Mouse (Mus musculus): ENCODE results near the gene Elfn2.
A peak's percentile ranks its signal among the peaks of the same experiment; 100 is the strongest.

The Elfn2 gene

DNA sequence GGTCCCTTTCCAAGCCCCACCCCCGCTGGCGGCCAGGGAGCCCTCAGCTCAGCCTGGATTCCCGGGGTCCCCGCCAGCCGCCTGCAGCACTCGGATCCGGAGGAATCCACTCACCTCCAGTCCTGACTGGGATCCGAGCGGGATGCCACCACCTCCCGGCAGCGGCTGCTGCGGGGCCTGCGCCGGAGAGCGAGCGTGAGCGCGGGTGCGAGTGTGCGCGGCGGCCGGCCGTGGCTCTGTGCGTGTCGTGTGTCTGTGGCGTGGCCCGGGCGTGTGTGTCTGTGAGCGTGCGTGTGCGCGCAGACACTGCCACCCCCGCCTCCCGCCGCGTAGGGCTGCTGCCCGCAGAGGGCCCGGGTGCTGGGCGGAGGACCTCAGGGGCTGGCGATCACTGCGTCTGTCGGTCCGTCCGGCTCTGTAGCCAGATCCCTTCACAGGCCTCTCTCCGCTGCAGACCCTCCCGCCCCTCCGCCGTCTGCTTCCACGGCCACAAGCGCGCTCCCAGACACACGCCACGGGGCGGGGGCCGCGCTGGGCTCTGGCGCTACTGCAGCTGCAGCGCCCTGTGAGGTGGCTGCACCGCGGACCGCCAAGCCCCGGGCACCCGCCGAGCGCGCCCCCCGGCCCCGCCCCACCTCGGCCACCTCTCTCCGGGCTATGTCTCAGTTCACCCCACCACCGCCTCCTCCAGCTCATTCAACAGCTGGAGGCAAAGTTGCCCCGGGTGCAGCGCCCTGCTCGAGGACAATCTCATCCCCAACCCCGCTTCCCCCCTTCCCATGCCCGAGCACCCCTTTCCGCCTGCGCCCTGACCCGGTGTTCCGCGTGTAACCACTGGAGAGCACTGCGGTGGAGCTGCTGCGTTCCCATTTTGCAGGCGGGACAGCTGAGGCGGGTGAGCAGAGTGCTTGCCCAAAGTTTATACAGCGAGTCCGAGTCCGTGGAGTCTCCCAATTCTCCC lies at the start of gene Elfn2:
Gene Elfn2, minus strand, starts transcription at position 482 of the 961 bp plus-strand sequence.
- DNase-seq (ENCODE audit: low spot score in 2 of 2), result peak; percentile 79 to 81

DNA sequence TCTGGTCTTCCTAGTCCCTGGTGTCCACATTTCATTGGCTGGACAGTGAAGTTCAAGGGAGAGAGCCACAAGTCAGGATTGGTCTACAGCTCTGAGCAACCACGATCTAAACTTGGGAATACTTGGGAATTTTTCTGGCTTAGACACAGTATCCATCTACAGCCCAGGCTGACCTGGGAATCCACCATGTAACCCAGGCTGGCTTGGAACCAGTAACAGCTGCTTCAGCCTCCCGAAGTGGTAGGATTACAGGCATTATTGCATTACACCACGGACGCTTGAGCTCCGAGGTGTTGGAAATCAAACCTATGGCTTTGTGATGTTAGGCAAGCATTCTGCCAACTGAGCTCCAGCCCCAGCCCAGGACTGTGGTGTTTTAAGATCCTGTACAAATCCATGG lies 45.1 kb upstream of the Elfn2 start:
- no peak for DNase-seq (ENCODE audit: low spot score in 2 of 2)

DNA sequence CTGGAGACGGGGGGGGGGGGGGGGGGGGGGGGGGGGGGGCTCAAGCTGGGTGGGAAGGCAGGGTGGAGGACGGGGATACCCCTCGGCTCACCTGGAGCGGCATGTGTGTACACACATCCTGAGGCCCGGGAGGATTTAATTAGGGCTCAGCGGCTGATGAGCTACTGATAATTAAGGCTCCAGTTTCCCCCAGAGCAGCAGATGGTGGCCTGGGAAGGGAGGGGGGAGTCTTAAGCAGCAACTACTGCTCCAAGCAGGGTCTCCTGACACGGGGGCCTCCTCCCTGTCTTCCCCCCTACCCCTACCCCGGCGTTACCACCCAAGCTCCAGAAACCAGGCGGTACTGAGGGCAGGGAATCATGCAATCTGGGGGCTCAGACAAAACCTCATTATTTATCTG lies 44.6 kb upstream of the Elfn2 start:
- DNase-seq (ENCODE audit: low spot score in 2 of 2), result no peak

DNA sequence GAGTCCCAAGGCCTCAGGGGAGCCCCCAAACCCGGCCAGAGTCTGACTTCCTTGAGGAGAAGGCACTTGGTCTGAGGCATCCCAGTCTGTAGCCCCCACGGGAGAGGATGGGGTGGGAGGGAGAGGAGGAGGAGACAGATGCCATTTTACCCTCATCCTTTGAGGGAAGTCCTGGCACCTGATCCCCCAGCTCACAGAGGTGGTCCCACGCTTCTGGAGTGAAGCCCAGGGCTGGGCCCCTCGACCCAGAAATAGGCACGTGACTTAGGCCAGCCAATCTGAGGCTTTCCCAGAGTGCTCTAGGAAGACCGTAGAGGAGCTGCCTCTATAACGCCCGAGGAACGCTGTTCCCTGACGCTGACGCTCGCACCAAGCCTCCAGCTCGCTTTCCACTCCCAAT lies 42.5 kb upstream of the Elfn2 start:
- DNase-seq (ENCODE audit: low spot score in 2 of 2), result no peak

DNA sequence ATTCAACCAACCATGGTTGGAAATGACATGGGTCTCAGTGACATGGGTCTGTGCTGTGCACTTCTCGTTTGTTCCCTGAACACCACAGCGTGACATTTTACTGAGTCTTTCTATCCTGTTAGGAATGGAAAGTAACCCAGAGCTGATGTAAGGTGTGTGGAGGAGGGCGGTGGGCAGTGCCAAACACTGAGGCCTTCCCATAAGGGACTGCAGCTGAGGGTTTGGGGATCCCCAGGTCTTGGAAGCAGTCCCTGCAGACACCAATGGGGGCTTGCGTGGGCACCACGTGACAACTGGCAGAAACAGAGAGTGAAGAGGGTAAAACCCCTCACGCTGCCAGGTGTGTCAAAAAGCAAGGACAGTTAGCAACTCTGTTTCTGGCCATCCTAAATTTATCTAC lies 39.6 kb upstream of the Elfn2 start:
- no peak for DNase-seq (ENCODE audit: low spot score in 2 of 2)

DNA sequence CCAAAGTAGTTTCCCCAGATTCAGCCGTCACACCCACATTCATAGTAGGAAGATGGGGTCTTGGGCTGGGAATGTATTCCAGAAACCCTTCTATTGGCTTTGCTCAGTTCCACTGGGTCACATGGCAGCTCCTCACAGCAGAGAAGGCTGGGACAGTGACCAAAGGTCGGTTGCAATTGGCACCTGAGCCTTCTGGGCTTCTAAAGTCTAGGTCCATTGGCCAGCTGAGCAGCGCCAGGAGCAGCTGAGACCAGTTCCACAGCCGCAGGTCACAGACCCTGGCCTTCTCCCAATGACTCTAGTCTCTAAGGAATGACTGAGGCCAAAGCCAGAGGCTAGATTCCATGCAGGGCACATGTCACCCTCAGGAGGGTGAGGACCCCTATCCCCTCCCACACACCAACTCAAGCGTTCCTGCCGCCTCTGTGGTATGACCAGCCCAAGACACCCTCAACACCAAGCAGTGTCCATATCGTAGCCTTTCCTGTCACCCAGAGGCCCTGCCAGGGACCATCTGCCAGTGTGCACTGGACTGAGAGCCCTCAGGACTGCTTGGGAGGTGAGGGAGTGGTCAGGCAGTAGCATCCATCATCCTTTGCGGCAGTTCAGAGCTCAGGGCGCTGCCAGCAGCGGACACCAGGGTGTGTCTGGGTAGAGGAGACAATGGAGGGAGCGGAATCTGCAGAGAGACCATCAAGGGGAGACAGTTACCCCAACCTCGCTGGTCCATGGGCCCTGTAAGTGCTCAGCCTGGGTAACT lies 37.6 kb upstream of the Elfn2 start:
- no peak for DNase-seq (ENCODE audit: low spot score in 2 of 2)

DNA sequence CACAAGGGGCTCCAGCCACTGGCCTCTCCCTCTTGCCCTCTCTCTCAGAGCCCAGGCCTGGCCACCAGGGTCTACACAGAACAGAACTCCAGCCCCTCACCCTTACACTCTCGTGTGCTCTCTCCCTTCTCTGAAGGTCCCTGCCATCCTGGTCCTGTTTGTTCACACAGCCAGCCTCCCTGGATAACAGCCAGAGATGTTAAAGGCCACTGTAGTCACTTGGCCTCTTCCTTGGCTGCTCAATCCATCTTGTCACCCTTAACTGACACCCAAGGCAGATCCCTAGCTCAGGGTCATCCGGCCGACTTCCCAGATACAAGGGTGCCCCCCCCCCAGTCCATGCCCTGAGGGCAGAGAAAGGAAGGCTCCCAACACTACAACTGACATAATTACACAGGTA lies 36.7 kb upstream of the Elfn2 start:
- DNase-seq (ENCODE audit: low spot score in 2 of 2), result no peak

DNA sequence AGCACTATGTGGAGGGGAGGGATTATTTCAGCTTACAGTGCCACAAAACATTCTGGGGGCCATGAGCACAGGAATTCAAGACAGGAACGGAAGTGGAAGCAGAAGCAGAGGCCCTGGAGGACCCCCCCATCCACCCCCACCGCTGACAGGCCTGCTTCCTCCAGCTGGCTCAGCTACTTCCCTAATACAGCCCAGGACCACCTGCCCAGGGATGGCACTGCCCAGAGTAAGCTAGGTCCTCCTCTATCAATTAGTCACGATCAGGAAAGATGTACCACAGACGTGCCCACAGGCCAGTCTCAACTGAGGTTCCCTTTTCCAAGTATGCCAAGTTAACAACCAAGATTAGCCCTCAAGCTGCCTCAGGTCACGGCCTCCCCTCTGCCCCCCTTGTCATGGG lies 35.6 kb upstream of the Elfn2 start:
- DNase-seq (ENCODE audit: low spot score in 2 of 2), result no peak

DNA sequence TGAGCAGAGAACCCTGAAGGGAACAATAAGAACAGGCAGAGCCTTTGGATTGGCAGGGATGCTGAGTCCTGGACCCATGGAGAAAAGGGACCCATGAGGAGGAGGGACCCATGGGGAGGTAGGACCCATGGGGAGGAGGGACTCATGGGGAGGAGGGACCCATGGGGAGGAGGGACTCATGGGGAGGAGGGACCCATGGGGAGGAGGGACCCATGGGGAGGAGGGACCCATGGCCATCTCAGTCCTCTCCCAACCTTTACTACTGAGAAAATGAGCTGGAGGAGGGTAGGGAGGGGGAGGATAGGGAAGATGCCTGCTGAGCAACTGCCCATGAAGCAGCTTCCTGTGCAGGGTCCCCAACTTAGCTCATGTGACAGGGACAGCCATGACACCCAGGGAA lies 34.4 kb upstream of the Elfn2 start:
- DNase-seq (ENCODE audit: low spot score in 2 of 2), result no peak

DNA sequence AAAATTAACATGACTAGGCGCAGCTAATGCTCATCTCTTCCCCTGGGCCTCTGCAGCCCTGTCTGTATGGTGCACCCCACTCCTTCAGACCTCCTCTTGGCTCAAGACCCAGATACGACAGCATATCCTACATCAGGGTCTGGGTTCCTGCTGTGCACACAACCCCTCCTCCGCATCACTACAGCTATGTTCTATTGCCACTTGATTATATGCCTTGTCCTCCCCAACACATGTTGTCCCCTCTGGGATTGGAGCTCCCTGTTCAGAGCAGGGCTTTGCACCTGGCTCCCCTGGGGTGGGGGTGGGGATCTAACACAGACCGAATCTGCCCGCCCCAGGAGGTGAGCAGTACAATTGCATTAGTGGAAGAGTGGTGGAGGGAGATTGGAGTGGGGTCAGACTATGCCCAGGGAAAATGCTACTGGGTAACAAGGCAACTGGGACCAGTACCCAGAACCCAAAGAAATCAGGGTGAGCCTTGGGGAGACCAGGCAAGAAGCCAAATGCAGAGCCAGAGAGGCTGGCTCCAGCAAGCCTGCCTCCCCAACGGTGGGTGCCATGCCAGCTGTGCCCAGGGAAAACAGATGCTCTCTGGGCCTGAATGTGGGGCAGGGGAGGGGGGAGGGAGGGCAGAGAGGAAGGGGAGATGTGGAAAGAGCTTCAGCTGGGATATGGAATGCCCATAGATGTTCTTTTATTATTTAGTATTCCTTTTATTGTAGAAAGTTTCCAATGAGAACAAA lies 32.2 kb upstream of the Elfn2 start:
- no peak for DNase-seq (ENCODE audit: low spot score in 2 of 2)

DNA sequence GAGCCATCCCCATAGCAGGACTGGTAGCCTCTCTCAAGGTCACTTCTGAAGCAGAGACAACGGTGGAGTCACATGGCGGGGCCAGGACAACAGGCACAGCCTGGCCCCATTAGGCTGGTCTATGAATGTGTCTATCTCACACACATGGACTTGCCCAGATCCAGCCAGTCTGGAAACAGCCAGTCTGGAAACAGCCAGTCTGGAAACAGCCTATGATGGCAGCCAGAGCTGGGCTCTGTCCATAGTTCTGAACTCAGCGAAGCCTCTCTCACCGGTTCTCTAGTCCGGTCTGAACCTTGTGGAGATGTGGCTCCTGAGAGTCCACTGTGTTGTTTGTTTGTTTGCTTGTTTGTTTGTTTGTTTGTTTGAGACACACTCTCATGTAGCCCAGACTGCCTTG lies 31.3 kb upstream of the Elfn2 start:
- no peak for DNase-seq (ENCODE audit: low spot score in 2 of 2)

DNA sequence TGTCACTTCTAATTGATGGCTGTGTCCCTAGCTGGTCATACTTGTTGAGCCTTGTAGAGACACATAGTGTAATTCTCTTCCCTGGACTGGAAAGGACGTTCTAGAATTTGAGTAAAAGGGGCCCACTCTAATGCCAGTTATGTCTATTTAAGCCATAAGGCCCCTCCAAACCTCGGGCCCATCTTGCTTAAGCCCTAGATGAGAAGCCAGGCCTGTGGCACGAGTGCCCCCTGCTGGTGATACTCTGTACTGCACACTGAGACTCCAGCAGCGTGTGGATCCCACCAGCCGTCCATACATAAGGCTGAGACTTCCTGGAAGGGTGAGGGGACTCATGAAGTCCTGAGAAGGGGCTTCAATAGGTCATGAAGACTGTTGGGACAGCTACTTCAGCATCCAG lies 25.6 kb upstream of the Elfn2 start:
- DNase-seq (ENCODE audit: low spot score in 2 of 2), result peak; percentile 84 to 89

DNA sequence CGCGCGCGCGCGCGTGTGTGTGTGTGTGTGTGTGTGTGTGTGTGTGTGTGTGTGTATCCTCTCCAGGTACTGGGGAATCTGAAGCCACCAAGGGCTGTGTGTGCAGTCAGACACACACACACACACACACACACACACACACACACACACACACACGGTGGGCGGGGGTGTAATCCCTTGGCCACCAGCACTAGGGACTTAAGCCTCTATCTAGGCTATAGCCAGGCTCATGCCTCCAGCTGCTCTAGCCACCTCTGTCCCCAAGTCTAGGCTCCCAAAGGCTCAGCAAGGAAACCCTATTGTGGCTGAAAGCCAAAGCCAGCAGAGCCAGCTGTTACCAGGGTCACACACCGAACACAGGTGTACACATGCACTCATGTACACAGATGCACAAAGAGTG lies 24.3 kb upstream of the Elfn2 start:
- DNase-seq (ENCODE audit: low spot score in 2 of 2), result no peak

DNA sequence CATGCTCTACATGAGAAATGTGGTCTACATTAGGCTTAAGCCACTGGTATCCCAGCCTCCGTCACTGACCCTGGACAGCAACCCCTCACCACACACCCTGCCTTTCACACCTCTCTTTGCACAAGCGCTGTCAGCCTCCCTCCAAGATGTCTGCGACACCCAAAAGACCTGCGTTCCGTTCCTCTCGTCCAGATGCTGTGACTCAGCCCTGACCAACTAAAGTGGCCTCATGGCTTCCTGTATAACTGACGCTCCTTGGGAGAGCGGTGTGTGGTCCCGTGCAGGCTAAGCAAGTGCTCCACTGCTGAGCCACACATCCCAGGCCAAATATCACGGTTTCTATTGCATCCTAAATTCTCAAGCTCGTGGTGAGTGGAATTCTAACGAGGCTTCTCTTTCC lies 22.1 kb upstream of the Elfn2 start:
- DNase-seq (ENCODE audit: low spot score in 2 of 2), result no peak

DNA sequence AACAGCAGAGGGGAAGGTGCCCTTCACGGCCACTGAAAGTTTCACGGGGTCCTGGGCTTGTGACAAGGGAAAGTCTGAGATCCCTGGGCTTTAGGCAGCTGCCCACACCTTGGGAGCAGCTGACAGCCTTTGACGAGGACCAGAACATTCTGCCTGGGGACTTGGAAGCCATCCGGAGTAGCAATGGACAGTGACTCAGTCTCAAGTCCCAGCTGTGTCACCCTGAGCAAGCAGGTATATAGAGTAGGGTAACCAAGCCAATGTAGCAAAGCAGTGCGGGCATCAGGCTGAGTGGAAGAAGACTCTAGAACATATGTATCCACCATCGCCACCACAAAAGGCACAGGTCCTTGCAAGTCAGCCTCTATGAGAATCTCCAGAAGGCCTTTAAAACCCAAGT lies 18.6 kb upstream of the Elfn2 start:
- no peak for DNase-seq (ENCODE audit: low spot score in 2 of 2)

DNA sequence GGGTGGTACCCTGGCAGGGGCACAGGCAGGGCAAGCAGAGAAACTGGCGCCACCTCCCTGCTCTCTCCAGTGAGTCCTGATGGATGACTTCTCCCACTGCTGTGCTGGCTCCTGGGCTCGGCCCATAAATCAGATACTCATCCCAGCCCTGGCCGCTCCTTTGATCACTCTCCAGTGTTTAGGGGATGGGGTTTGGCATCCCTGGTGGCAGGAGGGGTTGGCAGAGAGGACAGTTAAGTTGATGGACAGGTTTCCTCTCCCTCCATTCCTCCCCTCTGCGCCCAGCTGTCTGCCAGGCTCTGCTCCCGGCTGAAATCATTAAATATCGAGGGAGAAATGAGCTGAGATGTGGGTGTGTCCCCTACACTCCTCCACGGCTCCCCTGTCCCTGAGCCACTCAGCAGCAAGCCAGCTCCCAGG lies 18.1 kb upstream of the Elfn2 start:
- no peak for DNase-seq (ENCODE audit: low spot score in 2 of 2)

DNA sequence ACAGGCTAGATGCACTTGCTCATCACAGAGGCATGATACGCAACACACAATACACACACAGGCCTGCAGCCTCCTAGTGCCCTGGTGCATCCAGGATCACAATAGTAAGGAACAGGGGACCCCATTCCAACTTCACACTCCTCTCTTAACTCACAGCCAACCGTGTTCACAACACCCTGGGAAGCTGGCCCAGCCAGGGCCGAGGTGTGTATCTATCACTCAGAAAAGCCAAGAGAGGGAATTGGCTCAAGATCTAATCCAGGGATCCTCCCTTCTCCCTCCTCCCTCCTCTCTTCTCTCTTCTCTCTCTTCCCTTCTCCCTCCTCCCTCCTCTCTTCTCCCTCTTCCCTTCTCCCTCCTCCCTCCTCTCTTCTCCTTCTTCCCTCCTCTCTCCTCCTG lies 17.6 kb upstream of the Elfn2 start:
- DNase-seq (ENCODE audit: low spot score in 2 of 2), result peak in 1 of 2 experiments; percentile 5

DNA sequence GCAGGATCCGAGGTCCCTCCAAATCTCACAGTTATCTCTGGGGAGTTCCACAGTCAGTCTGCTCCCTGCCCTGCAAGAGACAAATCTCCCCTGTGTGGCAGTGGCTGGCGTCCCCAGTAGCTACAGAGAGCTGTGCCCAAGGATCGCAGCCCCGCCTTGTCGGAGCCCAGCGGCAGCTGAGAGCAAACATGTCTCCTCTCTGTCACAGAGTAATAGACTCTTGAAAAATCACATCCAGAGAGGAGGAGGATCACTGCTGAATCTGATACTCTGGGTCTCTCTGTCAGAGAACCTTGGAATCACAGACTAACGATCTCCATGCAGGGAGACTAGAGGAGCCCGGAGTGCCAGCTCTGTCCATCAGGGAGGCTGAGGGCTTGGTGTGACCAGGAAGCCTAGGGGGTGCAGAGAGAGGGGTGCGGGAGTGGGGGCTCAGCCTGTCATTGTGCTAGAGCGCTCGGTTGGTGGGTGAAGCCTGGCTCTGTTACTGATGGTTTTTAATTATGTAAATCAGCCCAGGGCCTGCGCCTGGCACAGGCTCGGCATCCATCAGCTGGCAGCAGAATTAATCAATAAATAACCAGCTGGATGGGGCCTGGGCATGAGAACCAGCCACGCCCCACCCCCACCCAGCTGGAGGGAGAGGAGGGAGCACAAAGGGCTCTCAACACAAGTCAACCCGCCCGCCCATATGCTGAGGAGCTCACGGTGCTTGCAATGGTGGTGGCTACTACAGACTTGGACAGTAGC lies 17.0 kb upstream of the Elfn2 start:
- peak in 1 of 2 experiments; percentile 12 for DNase-seq (ENCODE audit: low spot score in 2 of 2)

DNA sequence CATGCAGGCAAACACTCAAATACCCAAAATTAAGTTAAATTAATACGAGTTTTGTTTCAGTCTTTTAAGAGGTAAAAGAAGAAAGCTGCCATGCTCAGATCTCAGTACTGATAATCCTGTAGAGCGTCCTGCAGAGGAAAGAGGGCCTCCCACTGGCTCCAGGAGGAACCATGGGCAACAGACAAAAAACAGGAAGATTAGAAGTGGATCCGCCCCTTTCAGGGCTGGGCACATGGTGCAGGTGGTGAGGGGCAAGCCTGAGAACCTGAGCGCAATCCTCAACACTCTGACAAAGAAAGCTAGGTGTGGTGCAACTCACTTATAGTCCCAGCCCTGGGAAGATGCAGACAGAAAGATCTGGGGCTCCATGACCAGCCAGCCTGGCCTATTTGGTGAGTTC lies 13.3 kb upstream of the Elfn2 start:
- DNase-seq (ENCODE audit: low spot score in 2 of 2), result no peak

DNA sequence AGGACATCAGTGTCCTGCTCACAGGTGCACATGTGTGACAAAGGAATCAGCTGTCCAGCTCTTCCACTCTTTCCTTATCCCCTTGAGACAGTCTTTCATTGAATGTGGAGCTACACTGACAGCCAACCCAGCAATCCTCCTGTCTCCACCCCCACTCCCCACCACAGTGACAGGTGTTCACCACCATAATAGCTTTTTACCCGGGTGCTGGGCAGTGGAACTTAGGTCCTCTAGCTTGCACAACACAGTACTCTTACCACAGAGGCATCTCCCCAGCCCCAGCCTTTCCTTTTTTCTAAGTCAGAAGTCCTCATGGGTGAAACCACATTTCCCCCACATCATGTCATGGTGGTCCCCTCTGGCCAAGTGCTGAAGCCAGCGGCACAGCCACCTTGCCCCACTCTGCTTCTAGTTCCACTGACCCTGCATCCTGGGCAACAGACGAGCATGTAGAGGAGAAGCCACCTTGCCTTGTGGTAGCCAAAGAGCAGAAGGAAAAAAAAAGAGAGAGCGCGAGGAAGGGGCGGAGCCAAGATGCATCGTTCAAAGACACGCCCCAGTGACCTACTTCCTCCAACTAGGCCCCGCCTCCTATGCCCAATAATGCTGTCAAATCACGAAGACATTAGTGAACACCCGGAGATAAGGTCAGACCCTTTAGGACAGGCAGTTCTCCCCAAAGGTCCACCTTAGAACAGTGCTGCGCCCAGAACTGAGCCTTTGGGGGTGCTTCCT lies 11.9 kb upstream of the Elfn2 start:
- no peak for DNase-seq (ENCODE audit: low spot score in 2 of 2)

DNA sequence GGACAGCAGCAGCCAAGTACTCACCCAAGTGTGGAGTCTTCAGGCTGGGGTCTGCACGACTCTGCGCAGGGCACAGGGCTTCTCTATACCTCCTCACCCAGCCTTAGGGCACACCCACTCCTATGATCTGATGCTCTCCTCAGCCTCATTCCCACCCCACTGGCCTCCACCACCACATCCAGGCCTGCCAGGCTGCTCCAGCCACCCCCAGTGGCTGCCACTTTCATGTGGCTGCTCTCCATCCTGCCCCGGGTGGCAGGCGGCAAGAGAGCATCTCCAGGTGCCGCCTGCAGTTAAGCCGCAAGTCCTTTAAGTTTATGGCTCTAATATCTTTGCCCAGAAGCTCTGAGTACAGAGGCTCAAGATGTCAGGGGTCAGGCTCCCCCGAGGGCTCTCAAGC lies 8.1 kb upstream of the Elfn2 start:
- no peak for DNase-seq (ENCODE audit: low spot score in 2 of 2)
